Mouse (Mus musculus): Measurements from ENCODE around the gene Acad11. TPM values are rescaled to one million over a fixed set of nuclear protein-coding genes. Genes with fewer than 3 reads are reported as not detected.
A peak's percentile ranks its signal among the peaks of the same experiment; 100 is the strongest.

The Acad11 gene
- total RNA-seq, 2 experiments from 2014 or later, result 98.0 to 105 TPM

GRCm38 (mm10) chr9:104078780-104079179, 15.6 kb downstream of the Acad11 start:
- DNase-seq, result no peak
- intact Hi-C loops (cut with DNase I), result no loop called here

DNA sequence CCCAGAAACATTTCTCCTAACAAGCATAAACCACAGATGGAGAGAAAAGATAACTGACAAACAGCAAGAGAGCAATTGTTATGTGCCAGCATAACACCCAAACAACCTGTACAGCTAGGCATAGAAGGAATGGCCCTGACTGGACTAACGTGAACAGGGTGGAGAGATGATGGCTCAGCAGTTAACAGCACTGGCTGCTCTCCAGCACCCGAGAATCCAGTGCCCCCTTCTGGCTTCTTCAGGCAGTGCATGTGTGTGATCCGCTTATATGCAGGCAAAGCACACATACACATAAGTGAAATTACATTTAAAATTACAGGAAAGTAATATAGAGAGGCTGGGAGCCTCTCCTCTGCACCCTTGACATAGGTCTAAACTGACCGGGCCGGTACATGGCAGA, 16.2 kb downstream of the Acad11 start:
- intact Hi-C loops (cut with DNase I), result no loop called here
- peak in 1 of 2 experiments; percentile 47 for DNase-seq

- DNase-seq, result no peak
- intact Hi-C loops (cut with DNase I), result no loop called here
These were observed 16.9 kb downstream of the Acad11 start for GRCm38 (mm10) chr9:104080038-104080437.

DNA sequence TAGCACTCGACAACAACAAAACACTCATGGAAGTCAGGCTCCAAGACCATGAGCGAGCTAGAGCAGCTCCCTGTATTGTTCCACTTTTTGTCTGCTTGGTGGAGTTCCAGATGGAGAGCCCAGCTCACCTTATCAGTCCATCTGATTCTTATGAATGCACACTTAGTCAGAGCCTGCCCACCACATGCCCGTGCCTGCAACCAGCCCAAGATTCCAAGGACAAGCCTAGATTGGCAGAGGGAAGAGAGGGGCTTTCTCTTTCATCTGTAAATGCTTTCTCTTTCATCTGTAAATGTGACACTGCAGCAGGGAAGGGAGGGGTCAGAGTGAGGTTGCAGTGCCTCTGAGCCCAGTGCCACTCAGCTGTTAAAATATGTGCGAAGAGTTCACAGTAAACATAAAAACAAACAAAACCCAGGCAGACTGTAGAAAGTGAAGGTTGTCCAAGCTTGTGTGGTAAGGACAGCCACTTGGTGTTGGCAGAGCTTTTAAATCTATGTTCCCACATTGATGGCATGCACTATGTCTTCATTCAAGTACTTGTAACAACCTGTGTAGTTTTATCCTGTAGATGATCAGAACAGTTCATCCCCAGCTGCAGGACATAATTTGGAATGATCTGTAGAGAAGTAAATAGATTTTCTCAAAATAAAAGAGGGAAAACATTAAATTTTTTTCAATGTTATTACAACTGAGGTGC, 22.7 kb downstream of the Acad11 start:
- DNase-seq, result no peak
- intact Hi-C loops (cut with DNase I), result no loop called here

DNA sequence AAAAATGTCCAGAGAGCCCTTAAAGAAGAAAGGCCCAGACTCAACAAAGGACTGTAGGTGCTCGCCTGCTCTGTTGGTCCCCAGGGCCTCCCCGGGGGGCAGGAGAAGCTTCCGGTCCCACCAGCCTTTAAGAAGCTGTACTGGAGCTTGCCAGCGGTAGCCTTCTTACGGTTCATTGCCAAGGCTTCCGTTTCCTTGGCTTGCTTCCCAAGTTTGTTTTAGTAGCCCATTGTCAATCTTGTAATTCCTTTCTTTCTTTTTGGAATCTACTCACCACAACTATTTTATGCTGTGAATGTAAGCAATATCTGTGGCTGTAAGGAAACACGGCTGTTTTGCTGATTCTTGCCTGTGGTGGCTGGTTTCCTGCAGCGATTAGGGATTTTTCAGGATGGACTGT, 25.4 kb downstream of the Acad11 start:
- peak; percentile 42 to 44 for DNase-seq
- intact Hi-C loops (cut with DNase I), result no loop called here

- intact Hi-C loops (cut with DNase I), result no loop called here
- no peak for DNase-seq
These were observed 29.8 kb downstream of the Acad11 start for GRCm38 (mm10) chr9:104092945-104093344.

DNA sequence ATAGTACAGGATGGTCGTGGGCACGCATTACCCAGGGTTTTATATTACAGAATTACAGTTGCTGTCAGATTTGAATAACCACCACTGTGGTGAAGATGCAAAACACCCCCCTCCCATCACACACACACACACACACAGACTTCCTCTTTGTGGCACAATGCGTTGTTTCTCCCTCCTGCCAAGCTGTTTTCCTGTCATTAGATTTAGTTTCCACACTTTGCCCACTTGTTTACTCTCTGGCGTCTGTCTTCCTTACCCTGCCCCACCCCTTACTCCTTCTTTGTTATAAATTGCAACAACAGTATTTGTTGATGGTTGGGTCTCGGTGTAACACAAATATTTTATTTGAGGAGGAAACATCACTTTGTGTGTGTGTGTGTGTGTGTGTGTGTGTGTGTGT, 35.1 kb downstream of the Acad11 start:
- intact Hi-C loops (cut with DNase I), result no loop called here

DNA sequence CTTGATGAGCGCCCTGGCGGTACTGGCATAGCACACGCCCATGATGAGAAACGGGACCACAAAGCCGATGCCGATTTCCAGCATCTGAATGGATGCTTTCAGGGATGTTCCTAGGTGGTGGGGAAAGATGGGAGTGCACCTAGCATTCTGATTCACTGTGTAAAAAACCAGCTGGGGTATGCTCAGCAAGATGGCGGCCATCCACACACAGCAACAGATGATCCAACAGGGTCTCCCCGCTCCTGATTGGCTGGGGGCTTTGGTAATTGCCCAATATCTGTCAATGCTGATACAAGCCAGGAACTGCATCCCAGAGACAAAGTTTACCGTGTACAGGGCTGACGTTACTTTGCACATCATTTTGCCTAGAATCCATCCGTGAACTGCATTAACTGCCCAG, 35.9 kb downstream of the Acad11 start:
- no peak for DNase-seq
- intact Hi-C loops (cut with DNase I), result no loop called here

More for the DNA sequence above, 35.1 kb downstream of the Acad11 start:
- DNase-seq, result no peak

- DNase-seq, result no peak
- intact Hi-C loops (cut with DNase I), result no loop called here
These were observed 37.6 kb downstream of the Acad11 start for GRCm38 (mm10) chr9:104100822-104101221.

DNA sequence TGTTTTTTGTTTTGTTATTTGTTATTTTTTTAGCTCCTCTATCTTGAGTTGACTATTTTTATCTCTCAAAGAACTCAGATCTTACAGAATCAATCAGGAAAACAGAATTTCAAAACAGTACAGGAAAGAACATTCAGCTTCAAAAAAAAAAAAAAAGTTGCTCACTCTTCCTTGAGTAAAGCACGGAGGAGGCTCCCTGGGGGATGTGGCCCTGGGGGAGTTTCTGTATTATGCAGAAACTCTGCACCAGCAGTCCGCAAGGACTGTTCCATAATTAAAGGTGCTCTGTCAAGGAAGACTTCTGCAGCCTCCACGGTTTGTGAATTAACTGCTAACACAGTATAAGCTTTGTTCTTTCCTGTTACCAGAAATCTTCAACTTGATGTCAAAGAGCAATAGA, 38.3 kb downstream of the Acad11 start:
- no peak for DNase-seq
- intact Hi-C loops (cut with DNase I), result no loop called here

GRCm38 (mm10) chr9:104102301-104102700, 39.1 kb downstream of the Acad11 start:
- intact Hi-C loops (cut with DNase I), result no loop called here
- DNase-seq, result peak; percentile 19 to 25

DNA sequence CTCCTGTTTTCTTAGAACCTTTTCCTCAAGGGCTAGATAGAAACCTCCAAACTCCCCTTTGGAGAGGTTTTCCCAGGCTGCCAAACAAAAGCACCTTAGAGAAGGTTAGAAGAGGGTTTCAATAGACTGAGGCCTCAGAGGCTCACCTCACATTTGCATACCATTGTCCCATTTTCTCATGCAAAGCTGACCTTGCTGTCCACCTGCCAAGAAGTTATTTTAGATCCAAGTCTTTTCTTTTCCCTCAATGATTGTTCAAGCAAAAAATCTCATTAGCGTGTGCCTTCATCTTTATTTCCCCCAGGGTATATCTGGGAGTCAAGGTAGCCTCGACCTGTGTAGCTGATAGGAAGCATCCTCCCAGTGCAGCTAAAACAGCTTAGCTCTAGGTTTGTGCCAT, 39.7 kb downstream of the Acad11 start:
- intact Hi-C loops (cut with DNase I), result no loop called here
- no peak for DNase-seq

GRCm38 (mm10) chr9:104104986-104105385, 41.8 kb downstream of the Acad11 start:
- intact Hi-C loops (cut with DNase I), result no loop called here
- no peak for DNase-seq

GRCm38 (mm10) chr9:104106930-104107329, 43.8 kb downstream of the Acad11 start:
- intact Hi-C loops (cut with DNase I), result no loop called here

GRCm38 (mm10) chr9:104107482-104107881, 44.3 kb downstream of the Acad11 start:
- no peak for DNase-seq
- intact Hi-C loops (cut with DNase I), result no loop called here

More at GRCm38 (mm10) chr9:104106930-104107329, 43.8 kb downstream of the Acad11 start:
- DNase-seq, result no peak

DNA sequence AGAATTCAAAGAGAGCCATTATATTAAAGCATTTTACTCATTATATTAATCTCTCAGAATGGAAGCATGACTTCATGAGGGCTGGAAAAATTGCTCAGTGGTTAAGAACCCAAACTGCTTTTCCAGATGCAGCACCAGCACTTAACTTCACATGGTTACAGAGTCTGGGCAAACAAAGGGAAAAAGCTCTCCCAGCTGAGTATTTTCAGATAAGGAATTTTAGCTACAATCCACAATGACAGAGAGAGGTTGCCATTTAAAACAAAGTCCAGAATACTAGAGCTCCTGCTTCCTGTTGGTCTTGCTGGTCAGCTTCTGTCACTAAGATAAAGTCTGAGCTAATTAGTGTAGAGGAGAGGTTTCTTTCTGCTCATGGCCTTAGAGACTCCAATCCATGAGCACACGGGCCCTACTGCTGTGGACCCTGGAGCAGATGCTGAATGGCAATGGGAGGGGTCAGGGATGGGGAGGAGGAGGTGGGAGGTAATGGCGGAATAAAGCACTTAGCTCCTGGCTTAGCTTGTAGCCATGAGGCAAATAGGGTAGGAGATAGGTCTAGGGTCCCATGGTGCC, 45.5 kb downstream of the Acad11 start:
- DNase-seq, result no peak
- intact Hi-C loops (cut with DNase I), result no loop called here

GRCm38 (mm10) chr9:104109151-104109550, 46.0 kb downstream of the Acad11 start:
- no peak for DNase-seq
- intact Hi-C loops (cut with DNase I), result no loop called here

DNA sequence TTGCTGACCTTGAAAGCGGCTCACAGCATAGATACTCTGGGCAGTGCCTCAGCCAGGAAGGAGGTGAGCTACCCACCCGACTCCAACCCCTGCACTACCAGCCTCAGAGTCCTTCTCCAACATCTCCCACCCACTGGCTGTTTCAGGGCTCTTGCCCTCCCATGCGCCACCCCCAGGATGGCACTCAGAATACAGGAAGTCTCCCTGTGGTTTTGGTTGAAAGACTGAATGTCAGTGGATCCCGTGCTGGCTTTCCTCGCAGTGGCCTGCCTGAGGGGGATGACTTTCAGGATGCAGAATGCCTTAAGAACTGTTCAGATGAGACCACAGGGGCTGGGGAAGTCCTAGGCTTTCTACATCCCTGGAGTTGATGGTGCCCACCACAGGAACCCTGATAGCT, 59.9 kb downstream of the Acad11 start:
- no peak for DNase-seq
- intact Hi-C loops (cut with DNase I), result no loop called here

DNA sequence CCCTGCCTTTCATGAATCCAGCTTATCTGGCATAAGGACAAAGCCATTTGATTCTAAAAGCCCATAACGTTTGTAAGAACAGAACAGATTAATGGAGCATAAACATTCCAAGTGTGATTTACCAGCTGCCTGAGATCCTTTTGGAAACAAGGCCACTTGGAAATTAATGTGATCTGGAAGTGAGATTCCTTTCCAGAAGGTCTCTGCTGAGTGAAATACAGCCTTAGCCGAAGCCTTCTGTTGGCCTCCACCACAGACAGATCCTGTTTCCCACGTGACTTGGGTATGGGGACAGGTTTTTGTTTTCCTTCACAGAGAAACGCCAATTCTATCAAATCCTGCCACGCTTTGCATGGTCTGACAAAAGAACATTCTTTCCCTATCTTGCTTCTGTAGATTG, 60.4 kb downstream of the Acad11 start:
- intact Hi-C loops (cut with DNase I), result no loop called here
- no peak for DNase-seq

- DNase-seq, result no peak
- intact Hi-C loops (cut with DNase I), result no loop called here
These were observed 63.7 kb downstream of the Acad11 start, which contains the start of gene Ackr4 for GRCm38 (mm10) chr9:104126833-104127232. Gene Ackr4, minus strand, starts transcription at chr9:104126933.

DNA sequence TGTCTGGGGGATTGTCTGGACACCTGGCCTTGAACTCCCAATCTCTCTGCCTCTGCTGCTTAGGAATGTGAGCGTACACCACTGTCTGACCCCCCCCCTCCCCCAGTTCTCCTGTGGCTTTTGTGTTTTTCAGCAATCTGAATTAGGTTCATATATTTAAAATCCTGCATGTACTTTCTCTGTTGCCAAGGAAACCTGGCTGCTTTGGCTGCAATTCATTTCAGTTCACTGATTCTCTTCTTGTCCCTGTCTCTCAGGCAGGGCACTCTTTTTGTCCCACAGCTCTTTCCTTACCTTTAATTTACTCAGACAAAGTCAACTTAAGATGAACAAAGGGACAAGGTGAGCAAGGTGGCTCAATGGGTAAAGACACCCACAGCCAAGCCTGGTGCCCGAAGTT, 64.9 kb downstream of the Acad11 start:
- DNase-seq, result no peak
- intact Hi-C loops (cut with DNase I), result no loop called here

DNA sequence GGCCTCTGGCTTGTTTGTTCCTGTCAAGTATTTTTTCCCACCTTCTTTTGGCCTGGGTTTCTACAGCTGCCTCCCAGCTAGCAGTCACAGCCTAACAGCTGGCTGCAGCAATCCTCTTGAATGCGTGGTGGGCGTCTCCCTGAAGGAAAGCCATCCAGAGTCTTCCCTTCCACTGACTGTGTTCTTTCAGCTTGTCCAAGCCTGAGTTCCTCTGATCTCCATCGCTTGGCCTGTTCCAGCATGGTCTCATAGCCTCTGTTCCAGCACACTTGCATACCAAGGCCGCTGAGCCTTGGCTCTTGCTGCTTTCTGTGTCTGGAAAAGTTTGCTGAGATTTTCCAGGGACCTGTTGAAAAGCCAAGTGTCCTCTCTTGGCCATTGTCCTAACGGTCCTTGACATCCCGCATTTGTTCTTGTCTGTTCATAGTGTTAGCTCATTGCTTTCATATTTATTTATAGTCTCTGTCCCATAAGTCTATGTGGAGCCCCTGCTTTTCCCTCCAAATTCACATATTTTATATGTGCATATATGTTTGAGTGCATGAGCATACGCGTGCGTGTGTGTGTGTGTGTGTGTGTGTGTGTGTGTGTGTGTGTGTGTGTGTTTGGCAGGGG, 67.1 kb downstream of the Acad11 start:
- intact Hi-C loops (cut with DNase I), result no loop called here
- DNase-seq, result peak; percentile 26 to 32
